Mouse (Mus musculus) erythroblast, embryonic 14.5 days (primary cell): ENCODE data around the gene Pten. TPM values are rescaled to one million over a fixed set of nuclear protein-coding genes. Genes with fewer than 3 reads are reported as not detected.

Source experiments
- H3K27me3 ChIP-seq: 2 replicates; pipeline ENCODE4 v1.6.1; 2012; ENCODE audit warnings: inconsistent platforms; ENCODE audit not compliant: control insufficient read depth
- H3K36me3 ChIP-seq: 2 replicates; pipeline ENCODE4 v1.6.1; 2012; ENCODE audit warnings: mild to moderate bottlenecking, inconsistent platforms; ENCODE audit not compliant: control insufficient read depth
- H3K4me1 ChIP-seq: 2 replicates; pipeline ENCODE4 v1.6.1; 2012; ENCODE audit warnings: inconsistent platforms; ENCODE audit not compliant: control insufficient read depth
- H3K4me3 ChIP-seq: replicated peaks from 2 replicates; pipeline ENCODE3; 2012; ENCODE audit warnings: moderate library complexity, mild to moderate bottlenecking, inconsistent platforms
- H3K9me3 ChIP-seq: 2 replicates; pipeline ENCODE4 v1.6.1; 2012; ENCODE audit warnings: low read length, inconsistent platforms, mixed read lengths; ENCODE audit not compliant: control insufficient read depth
- GATA1 ChIP-seq: IDR thresholded peaks from 2 replicates; pipeline ENCODE4 v1.6.1; 2012; ENCODE audit warnings: low read length, inconsistent platforms, mixed read lengths
- TAL1 ChIP-seq: IDR thresholded peaks from 3 replicates; pipeline ENCODE4 v1.6.1; 2012; ENCODE audit warnings: low read length, inconsistent platforms, mixed read lengths
- polyA plus RNA-seq: library from polyadenylated mRNA; stranded (reverse); fragments of >175 nt; gene quantifications from 2 replicates; pipeline ENCODE4 v1.2.3, GENCODE M21; 2012

Gene Pten
- polyA plus RNA-seq, 1 experiment, result 0.36 TPM

- Histone ChIP-seq H3K27me3 (no peaks in the 10 kb centered on the region), H3K4me1 (no peaks in the 10 kb centered on the region), H3K9me3 (no peaks in the 10 kb centered on the region), H3K36me3 (no peaks in the 10 kb centered on the region), H3K4me3 (no peak overlapping the region)
- TF ChIP-seq TAL1, result no peak
- TF ChIP-seq GATA1, result no peak
Measured at GRCm38 (mm10) chr19:32826616-32827015, 69.3 kb downstream of the Pten start.

GRCm38 (mm10) chr19:32829871-32830270 is 72.6 kb downstream of the Pten start:
- Histone ChIP-seq H3K9me3 (no peaks in the 10 kb centered on the region), H3K36me3 (no peaks in the 10 kb centered on the region), H3K27me3 (no peaks in the 10 kb centered on the region), H3K4me3 (no peak overlapping the region), H3K4me1 (no peaks in the 10 kb centered on the region)
- TF ChIP-seq TAL1 (no peak), GATA1 (no peak)

- Histone ChIP-seq H3K36me3 (no peaks in the 10 kb centered on the region), H3K4me1 (no peaks in the 10 kb centered on the region), H3K27me3 (no peaks in the 10 kb centered on the region), H3K4me3 (no peak overlapping the region), H3K9me3 (no peaks in the 10 kb centered on the region)
- no peak for TF ChIP-seq TAL1
- TF ChIP-seq GATA1, result no peak
Measured at GRCm38 (mm10) chr19:32831286-32831685, 74.0 kb downstream of the Pten start.

- H3K4me1 ChIP-seq, result no peaks in the 10 kb centered on the region
- no peaks in the 10 kb centered on the region for H3K36me3 ChIP-seq
- H3K4me3 ChIP-seq, result no peak overlapping the region
- H3K9me3 ChIP-seq, result no peaks in the 10 kb centered on the region
- no peaks in the 10 kb centered on the region for H3K27me3 ChIP-seq
- no peak for TF ChIP-seq TAL1
- TF ChIP-seq GATA1, result no peak
Measured at GRCm38 (mm10) chr19:32840491-32840890, 83.2 kb downstream of the Pten start.

- Histone ChIP-seq H3K27me3 (no peaks in the 10 kb centered on the region), H3K9me3 (no peaks in the 10 kb centered on the region), H3K4me1 (no peaks in the 10 kb centered on the region), H3K36me3 (no peaks in the 10 kb centered on the region), H3K4me3 (no peak overlapping the region)
- no peak for TF ChIP-seq TAL1
- TF ChIP-seq GATA1, result no peak
Measured at GRCm38 (mm10) chr19:32844486-32844885, 87.2 kb downstream of the Pten start.

- no peak for TF ChIP-seq TAL1
- TF ChIP-seq GATA1, result no peak
- Histone ChIP-seq H3K27me3 (no peaks in the 10 kb centered on the region), H3K36me3 (no peaks in the 10 kb centered on the region), H3K4me3 (no peak overlapping the region), H3K4me1 (no peaks in the 10 kb centered on the region), H3K9me3 (no peaks in the 10 kb centered on the region)
Measured at GRCm38 (mm10) chr19:32848041-32848440, 90.7 kb downstream of the Pten start.

- H3K4me1 ChIP-seq, result no peaks in the 10 kb centered on the region
- no peaks in the 10 kb centered on the region for H3K9me3 ChIP-seq
- no peak overlapping the region for H3K4me3 ChIP-seq
- H3K36me3 ChIP-seq, result no peaks in the 10 kb centered on the region
- no peak for TF ChIP-seq GATA1
- no peak for TF ChIP-seq TAL1
- H3K27me3 ChIP-seq, result no peaks in the 10 kb centered on the region
Measured at GRCm38 (mm10) chr19:32852306-32852705, 95.0 kb downstream of the Pten start.

- no peaks in the 10 kb centered on the region for H3K9me3 ChIP-seq
- no peaks in the 10 kb centered on the region for H3K4me1 ChIP-seq
- H3K27me3 ChIP-seq, result no peaks in the 10 kb centered on the region
- no peak overlapping the region for H3K4me3 ChIP-seq
- H3K36me3 ChIP-seq, result no peaks in the 10 kb centered on the region
- TF ChIP-seq GATA1 (no peak), TAL1 (no peak)
Measured at GRCm38 (mm10) chr19:32861675-32862575, 104.6 kb downstream of the Pten start.

- no peak for TF ChIP-seq TAL1
- TF ChIP-seq GATA1, result no peak
- no peaks in the 10 kb centered on the region for H3K36me3 ChIP-seq
Measured at GRCm38 (mm10) chr19:32866765-32867164, 109.5 kb downstream of the Pten start.

More at GRCm38 (mm10) chr19:32866765-32867164, 109.5 kb downstream of the Pten start:
- Histone ChIP-seq H3K4me1 (no peaks in the 10 kb centered on the region), H3K27me3 (no peaks in the 10 kb centered on the region), H3K9me3 (no peaks in the 10 kb centered on the region), H3K4me3 (no peak overlapping the region)
